Mouse (Mus musculus): ENCODE measurements around the gene Hoxb9. TPM values are rescaled to one million over a fixed set of nuclear protein-coding genes. Genes with fewer than 3 reads are reported as not detected.

Gene Hoxb9
- polyA plus RNA-seq, 1 experiment from 2014 or later = 22.3 TPM

DNA sequence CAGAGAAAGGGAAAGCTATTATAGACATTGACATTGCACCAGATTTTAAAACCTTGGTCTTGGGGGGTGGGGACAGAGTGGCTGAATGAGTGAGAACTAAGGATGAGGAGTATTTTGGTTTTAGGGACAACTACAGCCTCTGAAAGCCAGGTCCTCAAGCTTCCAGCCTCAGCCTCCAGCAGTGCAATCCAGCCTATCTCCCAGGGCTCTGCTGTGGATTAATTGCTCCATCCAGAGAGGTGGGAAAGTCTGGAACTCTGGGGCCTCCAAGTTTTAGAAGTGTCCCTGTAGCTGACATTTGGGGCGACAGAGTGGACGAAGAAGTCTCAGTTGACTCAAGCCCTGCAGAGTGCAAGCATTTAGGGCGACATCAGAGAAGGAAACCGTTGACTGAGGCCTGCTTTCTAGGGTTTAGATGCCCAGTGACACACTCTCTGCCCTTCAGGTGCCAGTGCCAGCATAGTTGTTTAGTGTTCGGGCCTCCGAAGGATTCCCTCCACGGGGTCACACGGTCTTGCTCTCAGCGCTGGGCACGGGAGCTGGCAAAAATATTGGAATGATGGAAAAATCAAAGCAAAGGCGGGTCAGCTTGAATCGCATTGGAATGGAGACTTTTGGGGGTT is 42.7 kb downstream of the Hoxb9 start:
- H3K27ac ChIP-seq = peak overlapping the region; percentile 100
- peaks cover 88% of the 10 kb centered on the region for H3K4me1 ChIP-seq
- no peaks in the 10 kb centered on the region for H3K9me3 ChIP-seq (replicated peaks)
- H3K4me3 ChIP-seq (replicated peaks) = peak overlapping the region; percentile 80
- no peaks in the 10 kb centered on the region for H3K36me3 ChIP-seq
- no peaks in the 10 kb centered on the region for H3K27me3 ChIP-seq
- 8% methylated on average over 12 of the region's 12 CpGs for whole genome bisulfite sequencing
- ATAC-seq (replicated peaks; ENCODE audit: low FRiP score) = no peak
- peak overlapping the region; percentile 72 for H3K9ac ChIP-seq
- H3K4me2 ChIP-seq = peak overlapping the region; percentile 90

DNA sequence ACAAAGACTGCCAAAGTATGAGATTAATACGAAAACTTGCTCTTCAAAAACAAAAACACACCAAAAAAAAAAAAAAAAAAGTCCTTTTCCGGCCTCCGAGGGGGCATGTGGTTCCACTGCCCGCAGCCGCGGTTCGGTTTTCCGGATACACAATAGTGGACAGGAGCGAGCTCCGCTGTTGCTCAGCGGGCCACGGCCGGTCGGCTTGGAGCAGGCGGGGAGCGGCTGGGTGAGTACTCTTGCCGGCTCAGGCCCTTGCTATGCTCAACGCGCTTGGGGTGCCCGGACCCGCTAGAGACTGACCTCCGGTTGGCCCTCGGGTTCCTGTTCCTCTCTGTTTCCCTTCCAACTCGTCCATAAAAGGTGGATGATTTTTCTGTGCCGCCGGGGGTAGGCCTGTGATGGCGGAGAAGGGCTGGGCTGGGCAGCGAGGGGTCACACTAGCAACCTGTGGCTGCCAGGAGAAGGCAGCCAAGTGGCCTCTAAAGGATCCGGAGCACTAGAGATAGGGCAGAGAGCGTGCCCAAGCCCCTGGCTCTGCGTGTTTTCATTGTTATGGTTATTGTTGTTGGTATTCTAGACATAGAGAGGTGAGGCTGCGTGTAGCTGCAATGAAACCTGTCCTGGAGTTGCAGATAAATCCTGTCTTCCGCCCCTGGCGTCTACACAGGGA is 43.5 kb downstream of the Hoxb9 start:
- no peaks in the 10 kb centered on the region for H3K36me3 ChIP-seq
- H3K9ac ChIP-seq = peak overlapping the region; percentile 72
- H3K27ac ChIP-seq = peak overlapping the region; percentile 100
- 5% methylated on average over 34 of the region's 34 CpGs for WGBS
- H3K9me3 ChIP-seq (replicated peaks) = no peaks in the 10 kb centered on the region
- H3K4me3 ChIP-seq (replicated peaks) = peak overlapping the region; percentile 80
- no peak for ATAC-seq (replicated peaks; ENCODE audit: low FRiP score)
- no peaks in the 10 kb centered on the region for H3K27me3 ChIP-seq
- peak overlapping the region; percentile 90 for H3K4me2 ChIP-seq
- peaks cover 85% of the 10 kb centered on the region for H3K4me1 ChIP-seq

DNA sequence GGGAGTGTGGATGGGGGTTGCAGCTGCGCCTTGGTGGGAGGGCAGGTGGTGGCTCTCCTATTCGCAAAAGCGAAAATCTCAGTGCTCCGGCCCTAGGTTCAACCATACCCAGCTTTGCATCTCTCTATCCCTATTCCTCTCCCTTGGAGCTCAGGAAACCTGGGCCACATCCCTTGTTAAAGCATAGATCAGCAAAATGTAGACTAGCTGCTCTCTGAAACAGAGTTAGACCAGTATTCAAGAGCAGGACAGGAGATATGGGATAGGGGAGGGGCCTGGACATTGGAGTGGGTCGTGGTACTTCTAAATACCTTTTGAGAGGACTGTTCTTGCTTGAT is 44.1 kb downstream of the Hoxb9 start:
- peak overlapping the region; percentile 80 for H3K4me3 ChIP-seq (replicated peaks)
- H3K36me3 ChIP-seq = no peaks in the 10 kb centered on the region
- 13% methylated on average over 5 of the region's 5 CpGs for WGBS
- H3K4me1 ChIP-seq = peaks cover 84% of the 10 kb centered on the region
- H3K9ac ChIP-seq = peak overlapping the region; percentile 72
- no peak for ATAC-seq (replicated peaks; ENCODE audit: low FRiP score)
- peak overlapping the region; percentile 90 for H3K4me2 ChIP-seq
- peak overlapping the region; percentile 100 for H3K27ac ChIP-seq
- H3K9me3 ChIP-seq (replicated peaks) = no peaks in the 10 kb centered on the region
- H3K27me3 ChIP-seq = no peaks in the 10 kb centered on the region

DNA sequence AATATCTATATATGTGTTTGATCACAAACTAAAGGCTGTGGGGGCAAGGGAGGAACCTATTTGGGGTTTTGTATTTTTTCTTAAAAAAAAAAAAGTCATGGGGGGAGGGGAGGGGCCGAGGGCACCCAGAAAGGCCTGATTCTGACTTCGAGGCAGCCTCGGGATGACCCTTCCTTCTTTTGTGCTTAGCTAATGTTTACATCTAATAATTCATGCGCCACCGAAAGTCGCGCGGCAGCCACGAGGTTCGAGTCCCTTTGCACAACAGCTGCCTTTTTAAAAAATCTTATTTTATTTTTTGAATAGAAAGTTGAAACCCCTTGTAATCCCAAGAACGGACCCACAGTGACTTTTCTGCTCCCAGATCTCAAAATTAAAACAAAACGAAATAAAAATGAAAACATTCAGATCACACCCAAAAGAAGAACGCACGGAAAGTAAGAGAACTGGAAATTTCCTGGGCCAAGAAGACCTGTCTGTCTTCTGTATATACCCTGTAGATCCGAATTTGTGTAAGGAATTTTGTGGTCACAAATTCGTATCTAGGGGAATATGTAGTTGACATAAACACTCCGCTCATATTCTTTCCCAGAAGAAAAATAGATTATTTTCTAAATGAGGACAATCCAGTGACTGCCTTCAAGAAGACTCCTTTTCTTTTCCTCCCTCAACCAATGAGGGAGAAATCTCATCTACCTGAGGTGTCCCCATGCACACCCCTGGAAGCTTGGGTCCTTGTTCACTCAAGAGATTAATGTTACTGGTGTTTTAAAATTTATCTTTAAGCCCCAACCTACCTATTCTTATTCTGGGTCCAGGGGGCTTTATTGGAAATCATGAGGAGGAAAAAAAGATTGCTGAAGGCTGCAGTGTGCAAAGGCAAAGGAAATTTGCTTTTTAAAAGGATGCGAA is 45.7 kb downstream of the Hoxb9 start:
- Histone ChIP-seq H3K4me2 (peak overlapping the region; percentile 90), H3K4me3 (replicated peaks) (peak overlapping the region; percentile 80), H3K27me3 (no peaks in the 10 kb centered on the region), H3K4me1 (peaks cover 86% of the 10 kb centered on the region), H3K9me3 (replicated peaks) (no peaks in the 10 kb centered on the region), H3K36me3 (peaks cover 4% of the 10 kb centered on the region; the same call in 1 of the 2 replicates), H3K27ac (peak overlapping the region; percentile 100), H3K9ac (peak overlapping the region; percentile 72)
- WGBS = 10% methylated on average over 18 of the region's 18 CpGs
- ATAC-seq (replicated peaks; ENCODE audit: low FRiP score) = no peak

DNA sequence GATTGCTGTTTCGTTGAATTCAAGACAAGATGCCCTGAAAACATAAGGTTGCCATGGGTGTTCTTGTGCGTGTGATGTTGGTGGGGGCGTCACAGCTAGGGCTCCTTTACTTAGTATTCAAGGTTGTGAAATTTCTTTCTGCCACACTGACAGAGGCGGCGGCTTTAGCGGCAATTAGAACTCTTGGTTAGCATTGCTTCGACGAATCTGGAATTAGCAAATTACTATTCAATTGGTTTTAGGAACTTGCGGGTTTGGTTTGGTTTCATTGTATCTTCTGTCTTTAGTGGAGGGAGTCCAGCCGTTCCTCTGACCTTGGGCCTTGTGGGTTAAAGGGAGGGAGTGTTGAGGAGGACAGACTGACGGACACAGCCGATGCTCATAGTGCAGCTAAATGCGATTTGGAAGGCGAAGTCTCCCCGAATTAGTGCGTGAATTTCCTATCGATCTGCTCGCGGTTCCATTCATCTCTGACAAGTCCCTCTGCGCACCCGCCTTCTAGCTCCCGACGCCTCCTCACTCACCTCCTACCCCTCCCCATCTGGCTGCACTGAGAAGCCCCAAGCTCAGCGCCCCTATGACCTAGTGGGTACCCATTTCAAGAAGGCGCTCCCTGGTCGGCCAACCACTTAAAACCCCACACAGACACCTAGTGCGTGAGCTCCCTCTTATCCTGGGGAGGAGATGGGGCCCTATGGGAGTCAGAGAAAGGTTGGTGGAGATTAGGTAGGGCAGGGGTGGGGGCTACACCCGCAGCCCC is 46.5 kb downstream of the Hoxb9 start, which contains the start of gene Hoxb4:
Gene Hoxb4, plus strand, starts transcription at position 660 of the 760 bp plus-strand sequence.
- no peaks in the 10 kb centered on the region for H3K27me3 ChIP-seq
- peak within 1 kb of the TSS; percentile 72 for H3K9ac ChIP-seq
- peak within 1 kb of the TSS; percentile 90 for H3K4me2 ChIP-seq
- 6% methylated on average over 28 of the region's 28 CpGs for WGBS
- H3K4me1 ChIP-seq = peaks cover 86% of the 10 kb centered on the region
- peak within 1 kb of the TSS; percentile 80 for H3K4me3 ChIP-seq (replicated peaks)
- H3K36me3 ChIP-seq = peaks cover 4% of the 10 kb centered on the region; the same call in 1 of the 2 replicates
- H3K9me3 ChIP-seq (replicated peaks) = no peaks in the 10 kb centered on the region
- no peak for ATAC-seq (replicated peaks; ENCODE audit: low FRiP score)
- H3K27ac ChIP-seq = peak within 1 kb of the TSS; percentile 100

DNA sequence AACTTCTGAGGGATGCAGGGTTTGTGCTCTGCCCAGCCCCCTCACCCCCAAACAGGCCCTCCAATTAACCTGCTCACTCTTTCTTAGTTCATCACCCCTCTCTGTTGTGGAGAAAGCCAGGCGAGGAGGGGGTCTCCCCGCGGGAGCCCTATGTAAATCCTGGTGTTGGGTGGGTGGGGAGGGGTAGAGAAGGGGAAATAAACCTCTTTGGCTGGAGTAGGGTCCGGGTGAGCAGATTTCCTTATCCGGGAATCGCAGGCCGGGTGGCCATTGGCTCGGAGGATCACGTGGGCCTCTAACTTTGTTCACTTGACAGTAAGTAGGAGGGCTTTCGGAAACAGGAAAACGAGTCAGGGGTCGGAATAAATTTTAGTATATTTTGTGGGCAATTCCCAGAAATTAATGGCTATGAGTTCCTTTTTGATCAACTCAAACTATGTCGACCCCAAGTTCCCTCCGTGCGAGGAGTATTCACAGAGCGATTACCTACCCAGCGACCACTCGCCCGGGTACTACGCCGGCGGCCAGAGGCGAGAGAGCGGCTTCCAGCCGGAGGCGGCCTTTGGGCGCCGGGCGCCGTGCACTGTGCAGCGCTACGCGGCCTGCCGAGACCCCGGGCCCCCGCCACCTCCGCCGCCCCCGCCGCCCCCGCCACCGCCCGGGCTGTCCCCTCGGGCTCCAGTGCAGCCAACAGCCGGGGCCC is 47.3 kb downstream of the Hoxb9 start:
- Histone ChIP-seq H3K9ac (peak overlapping the region; percentile 72), H3K4me2 (peak overlapping the region; percentile 90), H3K9me3 (replicated peaks) (no peaks in the 10 kb centered on the region), H3K4me3 (replicated peaks) (peak overlapping the region; percentile 80), H3K27ac (peak overlapping the region; percentile 100), H3K27me3 (no peaks in the 10 kb centered on the region), H3K36me3 (peaks cover 4% of the 10 kb centered on the region; the same call in 1 of the 2 replicates), H3K4me1 (peaks cover 86% of the 10 kb centered on the region)
- ATAC-seq (replicated peaks; ENCODE audit: low FRiP score) = peak; percentile 77
- WGBS = 0% methylated on average over 41 of the region's 45 CpGs

DNA sequence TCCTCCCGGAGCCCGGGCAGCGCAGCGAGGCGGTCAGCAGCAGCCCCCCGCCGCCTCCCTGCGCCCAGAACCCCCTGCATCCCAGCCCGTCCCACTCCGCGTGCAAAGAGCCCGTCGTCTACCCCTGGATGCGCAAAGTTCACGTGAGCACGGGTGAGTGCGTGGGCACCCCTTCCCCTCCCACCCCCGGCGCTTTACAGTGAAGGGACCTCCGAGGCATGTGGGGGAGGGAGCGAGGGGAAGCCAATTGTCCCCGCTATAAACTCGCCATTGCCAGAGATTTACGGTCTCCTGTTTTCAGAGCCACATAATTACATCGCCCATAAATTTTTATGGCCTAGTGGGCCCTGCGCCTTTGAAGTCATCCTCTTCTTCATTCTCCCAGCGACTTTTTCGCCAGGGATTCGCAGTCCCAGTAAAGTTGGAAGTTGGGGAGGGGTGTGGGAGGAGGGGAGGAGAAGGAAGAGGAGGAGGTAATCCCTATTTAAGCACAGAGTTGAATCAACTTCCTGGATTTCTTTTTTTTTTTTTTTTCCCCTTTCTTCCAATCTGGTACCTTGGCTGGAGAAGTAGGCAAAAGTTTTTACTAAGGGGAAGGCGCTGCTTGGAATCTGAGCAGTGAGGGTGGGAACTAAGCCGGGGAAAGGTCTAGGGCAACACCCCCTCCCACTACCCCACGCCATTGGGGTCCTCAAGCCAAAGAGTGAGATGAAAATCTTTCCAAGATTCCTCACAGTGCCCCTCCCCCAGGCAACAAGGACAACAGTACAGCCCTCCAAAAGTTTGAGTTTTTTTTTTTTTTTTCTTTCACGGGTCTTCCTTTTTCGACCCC is 48.0 kb downstream of the Hoxb9 start:
- no peaks in the 10 kb centered on the region for H3K27me3 ChIP-seq
- peak overlapping the region; percentile 90 for H3K4me2 ChIP-seq
- WGBS = under 1% methylated on average over 34 of the region's 34 CpGs
- H3K4me3 ChIP-seq (replicated peaks) = peak overlapping the region; percentile 80
- H3K27ac ChIP-seq = peak overlapping the region; percentile 100
- H3K9ac ChIP-seq = peak overlapping the region; percentile 72
- H3K4me1 ChIP-seq = peaks cover 86% of the 10 kb centered on the region
- peak; percentile 87 for ATAC-seq (replicated peaks; ENCODE audit: low FRiP score)
- H3K36me3 ChIP-seq = peaks cover 4% of the 10 kb centered on the region; the same call in 1 of the 2 replicates
- H3K9me3 ChIP-seq (replicated peaks) = no peaks in the 10 kb centered on the region

DNA sequence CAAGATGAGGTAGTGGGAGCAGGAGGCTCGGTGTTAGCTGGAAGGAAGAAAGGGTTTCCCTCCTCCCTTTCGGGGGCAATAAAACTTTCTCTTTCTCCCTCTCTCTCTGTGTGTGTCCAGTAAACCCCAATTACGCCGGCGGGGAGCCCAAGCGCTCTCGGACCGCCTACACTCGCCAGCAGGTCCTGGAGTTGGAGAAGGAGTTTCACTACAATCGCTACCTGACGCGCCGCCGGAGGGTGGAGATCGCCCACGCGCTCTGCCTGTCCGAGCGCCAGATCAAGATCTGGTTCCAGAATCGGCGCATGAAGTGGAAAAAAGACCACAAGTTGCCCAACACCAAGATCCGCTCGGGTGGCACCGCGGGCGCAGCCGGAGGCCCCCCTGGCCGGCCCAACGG is 48.7 kb downstream of the Hoxb9 start:
- WGBS = under 1% methylated on average over 29 of the region's 29 CpGs

DNA sequence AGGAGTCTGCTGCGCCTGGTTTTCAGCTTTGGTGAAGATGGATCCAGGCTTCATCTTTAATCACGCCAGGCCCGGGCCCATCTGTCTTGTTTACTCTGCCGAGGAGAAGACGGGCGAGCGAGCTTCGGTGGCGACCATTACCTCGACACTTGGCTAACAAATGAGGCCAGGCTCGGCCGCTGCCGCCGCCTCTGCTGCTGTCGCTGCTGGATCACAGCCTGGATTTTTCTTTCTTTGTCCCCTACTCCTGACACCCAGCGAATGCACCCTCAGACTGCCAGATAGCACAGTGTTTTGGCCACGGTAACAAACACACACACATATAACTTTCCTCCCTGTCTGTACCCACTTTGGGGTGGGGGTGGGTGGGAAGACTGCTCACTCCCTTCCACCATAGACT is 49.4 kb downstream of the Hoxb9 start:
- peak overlapping the region; percentile 90 for H3K4me2 ChIP-seq
- peak overlapping the region; percentile 80 for H3K4me3 ChIP-seq (replicated peaks)
- 6% methylated on average over 17 of the region's 17 CpGs for WGBS
- peak overlapping the region; percentile 100 for H3K27ac ChIP-seq
- H3K9ac ChIP-seq = peak overlapping the region; percentile 72
- H3K4me1 ChIP-seq = peaks cover 86% of the 10 kb centered on the region
- peaks cover 8% of the 10 kb centered on the region for H3K36me3 ChIP-seq
- ATAC-seq (replicated peaks; ENCODE audit: low FRiP score) = no peak
- H3K9me3 ChIP-seq (replicated peaks) = no peaks in the 10 kb centered on the region
- no peaks in the 10 kb centered on the region for H3K27me3 ChIP-seq

More for the DNA sequence above, 48.7 kb downstream of the Hoxb9 start:
- peak overlapping the region; percentile 72 for H3K9ac ChIP-seq
- H3K27me3 ChIP-seq = no peaks in the 10 kb centered on the region
- H3K9me3 ChIP-seq (replicated peaks) = no peaks in the 10 kb centered on the region
- H3K4me1 ChIP-seq = peaks cover 86% of the 10 kb centered on the region
- ATAC-seq (replicated peaks; ENCODE audit: low FRiP score) = peak; percentile 3
- peak overlapping the region; percentile 80 for H3K4me3 ChIP-seq (replicated peaks)
- peak overlapping the region; percentile 100 for H3K27ac ChIP-seq
- H3K4me2 ChIP-seq = peak overlapping the region; percentile 90
- H3K36me3 ChIP-seq = peaks cover 4% of the 10 kb centered on the region; the same call in 1 of the 2 replicates

DNA sequence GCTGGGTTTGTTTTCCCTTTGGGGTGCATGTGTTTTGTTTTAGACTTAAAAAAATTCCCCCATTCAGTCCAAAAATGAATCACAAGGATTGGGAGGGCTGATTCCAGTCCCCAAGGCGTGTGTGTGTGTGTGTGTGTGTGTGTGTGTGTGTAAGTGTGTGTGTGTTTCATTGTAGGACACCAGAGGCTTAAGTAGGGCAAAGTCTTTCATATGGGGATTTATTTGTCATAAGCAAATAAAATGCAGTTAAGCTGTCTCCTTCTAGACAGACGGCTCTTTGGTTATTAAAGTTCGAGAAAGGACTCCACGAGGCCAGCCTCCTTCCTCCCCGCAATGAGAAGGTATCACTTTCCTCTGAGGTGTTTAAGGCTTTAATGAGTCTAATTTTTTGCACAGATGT is 50.6 kb downstream of the Hoxb9 start:
- 16% methylated on average over 5 of the region's 5 CpGs for WGBS
- no peaks in the 10 kb centered on the region for H3K27me3 ChIP-seq
- peak overlapping the region; percentile 100 for H3K27ac ChIP-seq
- H3K9me3 ChIP-seq (replicated peaks) = no peaks in the 10 kb centered on the region
- ATAC-seq (replicated peaks; ENCODE audit: low FRiP score) = no peak
- H3K4me1 ChIP-seq = peaks cover 87% of the 10 kb centered on the region
- H3K4me3 ChIP-seq (replicated peaks) = peak overlapping the region; percentile 80
- H3K4me2 ChIP-seq = peak overlapping the region; percentile 90
- peak overlapping the region; percentile 72 for H3K9ac ChIP-seq
- peaks cover 12% of the 10 kb centered on the region for H3K36me3 ChIP-seq

Measured in kidney, embryonic 15.5 days (tissue).